Mouse (Mus musculus): ENCODE data around the gene Mtmr11. TPM values are rescaled to one million over a fixed set of nuclear protein-coding genes. Genes with fewer than 3 reads are reported as not detected.

Mtmr11 gene
- total RNA-seq (2012; rRNA removed): 0.81 and 1.0 TPM in 2 replicates
- 0.45 and 0.83 TPM in 2 replicates for total RNA-seq (2014; rRNA removed)
- polyA plus RNA-seq (2012; ENCODE audit: insufficient read length, low read depth): 0.82 and 2.5 TPM in 2 replicates

DNA sequence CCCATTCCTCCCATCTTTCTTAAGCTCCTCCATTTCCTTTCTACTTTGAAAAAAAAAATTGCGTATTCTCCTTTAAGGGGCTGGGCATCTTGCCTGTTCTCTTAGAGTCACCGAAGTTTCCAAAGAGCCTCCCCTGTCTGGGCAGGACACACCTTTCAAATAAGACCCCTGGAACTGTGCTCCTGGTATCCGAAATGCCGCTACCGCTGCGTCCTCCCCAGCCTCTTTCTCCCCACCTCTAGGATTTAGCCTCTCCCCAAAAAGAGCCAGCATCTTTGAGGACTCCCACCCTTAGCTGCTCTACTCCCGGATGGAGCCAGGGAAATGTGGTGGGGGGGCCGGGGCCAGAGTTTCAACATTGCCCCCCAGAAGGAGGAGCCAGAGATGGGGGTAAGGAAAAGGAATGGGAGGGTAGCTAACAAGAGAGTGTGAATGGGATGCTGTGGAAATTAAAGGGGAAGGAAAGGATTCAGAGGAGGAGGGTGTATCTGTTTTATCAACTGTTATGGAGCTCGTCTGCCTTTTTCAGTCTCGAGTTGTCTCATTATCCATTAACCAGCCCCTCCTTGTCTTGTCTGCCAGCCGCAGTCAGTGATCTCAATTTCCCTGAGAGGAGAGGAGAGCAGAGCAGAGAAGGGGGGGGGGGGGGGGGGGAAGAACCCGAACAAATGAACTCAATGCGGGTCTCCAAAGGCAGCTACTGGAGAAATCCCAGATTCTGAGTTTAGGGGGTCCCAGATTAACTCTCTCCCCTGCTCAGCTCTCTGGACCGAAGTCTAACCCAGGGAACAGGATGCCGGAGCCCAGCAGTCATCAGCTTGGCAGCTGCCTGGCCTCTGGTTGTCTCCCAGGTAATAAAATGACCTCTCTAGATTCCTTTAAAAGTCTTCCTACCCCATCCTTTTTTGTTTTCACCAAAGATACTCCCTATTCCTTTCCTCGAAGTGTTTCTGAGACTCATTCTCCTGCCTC lies at the start of gene Mtmr11:
TSS of gene Mtmr11 (plus strand) at position 136 of the 972 bp plus-strand sequence.
- DNase-seq (ENCODE audit: extremely low read depth): no peak
- peak; percentile 59 for TF ChIP-seq ZNF384 (IDR thresholded peaks at IDR 0.05; ENCODE audit: low read depth, low read length)
- TF ChIP-seq IRF4 (IDR thresholded peaks at IDR 0.05; ENCODE audit: low read depth, low read length): no peak
- Histone ChIP-seq H3K4me1 (ENCODE audit: control insufficient read depth in 1 of 2, insufficient read depth in 2 of 2) (peaks cover 9 to 23% of the 10 kb centered on the region in 2 experiments), H3K27ac (ENCODE audit: insufficient read depth, low read depth) (no peak within 1 kb of the TSS), H3K9me3 (replicated peaks; ENCODE audit: low read length) (no peaks in the 10 kb centered on the region), H3K9ac (ENCODE audit: insufficient read depth, low read depth) (peak within 1 kb of the TSS; percentile 34), H3K27me3 (replicated peaks) (no peaks in the 10 kb centered on the region), H3K36me3 (replicated peaks in 1 of 2; ENCODE audit: control insufficient read depth in 1 of 2, insufficient read depth in 1 of 2, low read length in 1 of 2) (peaks cover 0 to 4% of the 10 kb centered on the region in 2 experiments), H3K79me2 (replicated peaks; ENCODE audit: control insufficient read depth, extremely low read depth, insufficient read depth, poor library complexity, severe bottlenecking) (no peaks in the 10 kb centered on the region), H3K4me2 (ENCODE audit: insufficient read depth, low read depth, poor library complexity, severe bottlenecking) (peak within 1 kb of the TSS; percentile 42), H3K4me3 (replicated peaks in 1 of 3; ENCODE audit: low read depth in 2 of 3, low read length in 2 of 3, poor library complexity in 1 of 3) (peak within 1 kb of the TSS in 1 of 3 experiments; percentile 17)
- dilution Hi-C loops (cut with MboI; ENCODE audit: extremely low pct_ligation_motif_present, extremely low pct_unique_long_range_greater_than_20kb, low sequenced_read_pairs): no loop called here
- in situ Hi-C loops (cut with MboI; ENCODE audit: low pct_ligation_motif_present, low pct_unique_long_range_greater_than_20kb, low sequenced_read_pairs): no loop called here

- Histone ChIP-seq H3K79me2 (replicated peaks; ENCODE audit: control insufficient read depth, extremely low read depth, insufficient read depth, poor library complexity, severe bottlenecking) (peaks cover 24% of the 10 kb centered on the region), H3K27me3 (replicated peaks) (no peaks in the 10 kb centered on the region), H3K4me1 (ENCODE audit: control insufficient read depth in 1 of 2, insufficient read depth in 2 of 2) (peaks cover 0 to 23% of the 10 kb centered on the region in 2 experiments; a peak in 2 of 4 replicates), H3K9ac (ENCODE audit: insufficient read depth, low read depth) (no peak overlapping the region), H3K9me3 (replicated peaks; ENCODE audit: low read length) (no peaks in the 10 kb centered on the region), H3K4me2 (ENCODE audit: insufficient read depth, low read depth, poor library complexity, severe bottlenecking) (no peak overlapping the region), H3K36me3 (replicated peaks in 1 of 2; ENCODE audit: control insufficient read depth in 1 of 2, insufficient read depth in 1 of 2, low read length in 1 of 2) (peaks cover 2 to 59% of the 10 kb centered on the region in 2 experiments), H3K4me3 (replicated peaks in 1 of 3; ENCODE audit: low read depth in 2 of 3, low read length in 2 of 3, poor library complexity in 1 of 3) (no peak overlapping the region), H3K27ac (ENCODE audit: insufficient read depth, low read depth) (no peak overlapping the region)
- DNase-seq (ENCODE audit: extremely low read depth): no peak
- in situ Hi-C loops (cut with MboI; ENCODE audit: low pct_ligation_motif_present, low pct_unique_long_range_greater_than_20kb, low sequenced_read_pairs): no loop called here
- TF ChIP-seq MAX (IDR thresholded peaks at IDR 0.05; ENCODE audit: low read length) (no peak), POLR2AphosphoS2 (IDR thresholded peaks at IDR 0.05; ENCODE audit: low read depth, low read length) (no peak)
- dilution Hi-C loops (cut with MboI; ENCODE audit: extremely low pct_ligation_motif_present, extremely low pct_unique_long_range_greater_than_20kb, low sequenced_read_pairs): no loop called here
These were observed 48.6 kb upstream of the Mtmr11 start for GRCm38 (mm10) chr3:96113251-96113650.

GRCm38 (mm10) chr3:96118142-96118541 lies 43.7 kb upstream of the Mtmr11 start:
- Histone ChIP-seq H3K36me3 (replicated peaks in 1 of 2; ENCODE audit: control insufficient read depth in 1 of 2, insufficient read depth in 1 of 2, low read length in 1 of 2) (peaks cover 2 to 52% of the 10 kb centered on the region in 2 experiments), H3K4me2 (ENCODE audit: insufficient read depth, low read depth, poor library complexity, severe bottlenecking) (no peak overlapping the region), H3K79me2 (replicated peaks; ENCODE audit: control insufficient read depth, extremely low read depth, insufficient read depth, poor library complexity, severe bottlenecking) (peaks cover 14% of the 10 kb centered on the region), H3K4me1 (ENCODE audit: control insufficient read depth in 1 of 2, insufficient read depth in 2 of 2) (peaks cover 0 to 26% of the 10 kb centered on the region in 2 experiments; a peak in 2 of 4 replicates), H3K9ac (ENCODE audit: insufficient read depth, low read depth) (no peak overlapping the region), H3K27me3 (replicated peaks) (no peaks in the 10 kb centered on the region), H3K9me3 (replicated peaks; ENCODE audit: low read length) (no peaks in the 10 kb centered on the region), H3K27ac (ENCODE audit: insufficient read depth, low read depth) (no peak overlapping the region), H3K4me3 (replicated peaks in 1 of 3; ENCODE audit: low read depth in 2 of 3, low read length in 2 of 3, poor library complexity in 1 of 3) (no peak overlapping the region)
- TF ChIP-seq CTCF (conservative IDR thresholded peaks at IDR 0.05 in 1 of 2, IDR thresholded peaks at IDR 0.05 in 1 of 2; ENCODE audit: low read depth in 2 of 2, low read length in 2 of 2) (no peak), JUND (conservative IDR thresholded peaks at IDR 0.05; ENCODE audit: low read depth, low read length) (no peak), EP300 (IDR thresholded peaks at IDR 0.05; ENCODE audit: low read length) (no peak), PAX5 (IDR thresholded peaks at IDR 0.05; ENCODE audit: low read length) (no peak), MYC (IDR thresholded peaks at IDR 0.05; ENCODE audit: low read depth, low read length) (no peak), TBP (conservative IDR thresholded peaks at IDR 0.05; ENCODE audit: low read depth, low read length) (no peak), MAX (IDR thresholded peaks at IDR 0.05; ENCODE audit: low read length) (no peak), SIN3A (IDR thresholded peaks at IDR 0.05; ENCODE audit: low read length) (no peak), MAZ (IDR thresholded peaks at IDR 0.05; ENCODE audit: low read depth, low read length) (no peak), POLR2AphosphoS2 (IDR thresholded peaks at IDR 0.05; ENCODE audit: low read depth, low read length) (no peak), BHLHE40 (IDR thresholded peaks at IDR 0.05; ENCODE audit: low read depth, low read length) (no peak), POLR2A (IDR thresholded peaks at IDR 0.05; ENCODE audit: low read depth, low read length) (no peak), RAD21 (IDR thresholded peaks at IDR 0.05; ENCODE audit: low read depth, low read length) (no peak)
- in situ Hi-C loops (cut with MboI; ENCODE audit: low pct_ligation_motif_present, low pct_unique_long_range_greater_than_20kb, low sequenced_read_pairs) (no loop called here), dilution Hi-C loops (cut with MboI; ENCODE audit: extremely low pct_ligation_motif_present, extremely low pct_unique_long_range_greater_than_20kb, low sequenced_read_pairs) (no loop called here)
- no peak for DNase-seq (ENCODE audit: extremely low read depth)

Data from CH12.LX (cell line).